Mouse (Mus musculus) regulatory T cell (primary cell): ENCODE results near the gene Serpini1.

Experiments
- in situ Hi-C: fragments of 300-600 bp; cut with MboI, MseI; formaldehyde crosslinking; loops from one replicate; pipeline ENCODE4 v1.15.1; 2025; ENCODE audit warnings: high pct_unique_total_duplicates

The Serpini1 gene

GRCm38 (mm10) chr3:75557292-75557691 is at the start of gene Serpini1:
Gene Serpini1 (plus strand): TSS chr3:75557547.
- in situ Hi-C loops: no loop called here

GRCm38 (mm10) chr3:75517631-75518250 is 39.6 kb upstream of the Serpini1 start:
- in situ Hi-C loops: loop anchor here (25.0 kb wide), 1 partner anchor 305 kb away; no protein-coding TSS in a partner anchor

GRCm38 (mm10) chr3:75521314-75521713 is 36.0 kb upstream of the Serpini1 start:
- in situ Hi-C loops: loop anchor here (25.0 kb wide), 1 partner anchor 309 kb away; no protein-coding TSS in a partner anchor

GRCm38 (mm10) chr3:75522527-75522926 is 34.8 kb upstream of the Serpini1 start:
- in situ Hi-C loops: loop anchor here (25.0 kb wide), 1 partner anchor 310 kb away; no protein-coding TSS in a partner anchor

GRCm38 (mm10) chr3:75531074-75531473 is 26.3 kb upstream of the Serpini1 start:
- in situ Hi-C loops: no loop called here

GRCm38 (mm10) chr3:75534045-75534834 is 23.1 kb upstream of the Serpini1 start:
- in situ Hi-C loops: no loop called here

- in situ Hi-C loops: no loop called here
These were observed 16.1 kb upstream of the Serpini1 start for GRCm38 (mm10) chr3:75541259-75541658.

- in situ Hi-C loops: no loop called here
These were observed 14.5 kb upstream of the Serpini1 start for GRCm38 (mm10) chr3:75542852-75543251.

GRCm38 (mm10) chr3:75544287-75544686 is 13.1 kb upstream of the Serpini1 start:
- in situ Hi-C loops: no loop called here

GRCm38 (mm10) chr3:75551248-75551647 is 6.1 kb upstream of the Serpini1 start:
- in situ Hi-C loops: no loop called here

- in situ Hi-C loops: no loop called here
These were observed 1.1 kb upstream of the Serpini1 start for GRCm38 (mm10) chr3:75556121-75556694.

- in situ Hi-C loops: no loop called here
These were observed 554 bp upstream of the Serpini1 start, which contains the start of gene Pdcd10 for GRCm38 (mm10) chr3:75556695-75557291. Gene Pdcd10 (minus strand): TSS chr3:75556856.

- in situ Hi-C loops: no loop called here
These were observed 16.7 kb downstream of the Serpini1 start for GRCm38 (mm10) chr3:75574074-75574473.

- in situ Hi-C loops: no loop called here
These were observed 18.2 kb downstream of the Serpini1 start for GRCm38 (mm10) chr3:75575582-75575981.

- in situ Hi-C loops: no loop called here
These were observed 22.0 kb downstream of the Serpini1 start for GRCm38 (mm10) chr3:75579352-75579751.

- in situ Hi-C loops: no loop called here
These were observed 25.9 kb downstream of the Serpini1 start for GRCm38 (mm10) chr3:75583293-75583692.

GRCm38 (mm10) chr3:75584898-75585297 is 27.6 kb downstream of the Serpini1 start:
- in situ Hi-C loops: no loop called here

- in situ Hi-C loops: no loop called here
These were observed 53.7 kb downstream of the Serpini1 start for GRCm38 (mm10) chr3:75611019-75611418.

GRCm38 (mm10) chr3:75624627-75625026 is 67.3 kb downstream of the Serpini1 start:
- in situ Hi-C loops: no loop called here

GRCm38 (mm10) chr3:75630988-75631615 is 73.8 kb downstream of the Serpini1 start:
- in situ Hi-C loops: no loop called here

- in situ Hi-C loops: no loop called here
These were observed 75.9 kb downstream of the Serpini1 start for GRCm38 (mm10) chr3:75633221-75633620.

- in situ Hi-C loops: no loop called here
These were observed 76.3 kb downstream of the Serpini1 start for GRCm38 (mm10) chr3:75633635-75634034.
